In the genomic region with DNA sequence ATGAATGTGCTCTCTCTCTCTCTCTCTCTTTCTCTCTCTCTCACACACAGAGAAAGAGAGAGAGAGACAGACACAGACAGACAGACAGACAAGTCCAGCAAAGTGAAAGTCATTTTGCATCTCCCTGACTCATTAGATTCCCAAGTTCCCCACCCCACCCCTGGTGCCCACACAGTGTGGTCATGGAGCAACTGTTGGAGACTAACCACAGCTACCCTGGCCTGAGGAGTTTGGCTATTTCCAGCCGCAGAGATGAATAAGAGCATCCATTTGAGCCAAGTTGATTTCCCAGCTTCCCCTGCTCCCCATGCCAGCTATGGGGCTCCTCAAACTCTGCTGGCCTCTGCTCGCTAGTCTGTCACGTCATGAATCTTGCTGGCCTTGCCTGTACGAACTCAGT, we compare ENCODE assay signal across 28 mouse cellular contexts.
A peak's percentile ranks its signal among the peaks of the same experiment; 100 is the strongest.
DNase-seq lines count a peak whose midpoint lies in the region; ATAC-seq and TF ChIP-seq lines count a peak whose summit lies in the region.
"Had no signal": no experiment of that assay in that cellular context is flagged by ENCODE, and none has a peak within 500 bp of the region (broad histone marks: within the 10 kb centered on the region; RNA-seq: fewer than 3 reads in every experiment).

No protein-coding gene starts in this region.

- WGBS in liver, embryonic 11.5 days: 80% methylated on average over 4 of the region's 4 CpGs
- WGBS in liver, embryonic 12.5 days (ENCODE audit: insufficient replicate concordance): 76% methylated on average over 4 of the region's 4 CpGs
- 77% methylated on average over 4 of the region's 4 CpGs for WGBS in liver, postnatal 0 days (ENCODE audit: insufficient replicate concordance)

- dilution Hi-C loops in CH12.LX (cut with MboI; ENCODE audit: extremely low pct_ligation_motif_present, extremely low pct_unique_long_range_greater_than_20kb, low sequenced_read_pairs): no loop called here

- H3K9ac ChIP-seq in liver, embryonic 11.5 days (ENCODE audit: low read depth, low read length): 0 out of 2 replicates have a peak overlapping the region, but pooled peaks have one; percentile 0
- no peak overlapping the region for H3K9ac ChIP-seq in CH12.LX (ENCODE audit: insufficient read depth, low read depth)
- H3K9ac ChIP-seq in liver, embryonic 12.5 days: peak overlapping the region; percentile 84
- no peak overlapping the region for H3K9ac ChIP-seq in liver, postnatal 0 days (replicated peaks)
- H3K9ac ChIP-seq: heart, embryonic 15.5 days; hindbrain, embryonic 15.5 days; limb, embryonic 12.5 days; neural tube, embryonic 12.5 days had no signal

- H3K27me3 ChIP-seq in liver, embryonic 11.5 days (replicated peaks; ENCODE audit: control insufficient read depth, insufficient read depth, low read length): no peaks in the 10 kb centered on the region
- no peaks in the 10 kb centered on the region for H3K27me3 ChIP-seq in CH12.LX (replicated peaks)
- no peaks in the 10 kb centered on the region for H3K27me3 ChIP-seq in liver, embryonic 12.5 days (replicated peaks)
- no peaks in the 10 kb centered on the region for H3K27me3 ChIP-seq in liver, postnatal 0 days (ENCODE audit: insufficient read depth, low read length)
- H3K27me3 ChIP-seq: heart, embryonic 15.5 days; hindbrain, embryonic 15.5 days; limb, embryonic 12.5 days; neural tube, embryonic 12.5 days had no signal

- no peaks in the 10 kb centered on the region for H3K9me3 ChIP-seq in liver, embryonic 11.5 days (ENCODE audit: control insufficient read depth, low read length)
- no peaks in the 10 kb centered on the region for H3K9me3 ChIP-seq in CH12.LX (replicated peaks; ENCODE audit: low read length)
- H3K9me3 ChIP-seq in liver, embryonic 12.5 days (replicated peaks): no peaks in the 10 kb centered on the region
- no peaks in the 10 kb centered on the region for H3K9me3 ChIP-seq in liver, postnatal 0 days (ENCODE audit: low read length)
- H3K9me3 ChIP-seq: heart, embryonic 15.5 days; hindbrain, embryonic 15.5 days; limb, embryonic 12.5 days; neural tube, embryonic 12.5 days had no signal

- H3K4me3 ChIP-seq in liver, embryonic 11.5 days (ENCODE audit: low read depth, low read length): no peak overlapping the region
- no peak overlapping the region for H3K4me3 ChIP-seq in CH12.LX (replicated peaks in 1 of 3; ENCODE audit: low read depth in 2 of 3, low read length in 2 of 3, poor library complexity in 1 of 3)
- H3K4me3 ChIP-seq in liver, embryonic 12.5 days: no peak overlapping the region
- no peak overlapping the region for H3K4me3 ChIP-seq in liver, postnatal 0 days (ENCODE audit: low read depth, low read length)
- H3K4me3 ChIP-seq: heart, embryonic 15.5 days; hindbrain, embryonic 15.5 days; left cerebral cortex, adult 2 months; limb, embryonic 12.5 days; neural tube, embryonic 12.5 days had no signal

- H3K27ac ChIP-seq in liver, embryonic 11.5 days (ENCODE audit: low read depth, low read length): peak overlapping the region; percentile 26; the same call in 1 of the 2 replicates
- peak overlapping the region; percentile 70 for H3K27ac ChIP-seq in CH12.LX (ENCODE audit: insufficient read depth, low read depth)
- peak overlapping the region; percentile 100 for H3K27ac ChIP-seq in liver, embryonic 12.5 days
- peak overlapping the region; percentile 99; the same call in 1 of the 2 replicates for H3K27ac ChIP-seq in liver, postnatal 0 days (ENCODE audit: low read depth)
- H3K27ac ChIP-seq: heart, embryonic 15.5 days; hindbrain, embryonic 15.5 days; left cerebral cortex, adult 2 months; limb, embryonic 12.5 days; macrophage; neural tube, embryonic 12.5 days had no signal

- no peak for ATAC-seq in liver, embryonic 11.5 days (replicated peaks; ENCODE audit: low FRiP score)
- ATAC-seq in liver, embryonic 12.5 days: no peak
- ATAC-seq in liver, postnatal 0 days: no peak
- ATAC-seq: forebrain, embryonic 16.5 days; inflammation-experienced regulatory T-cells, adult 6 months; lung, postnatal 0 days; midbrain, embryonic 16.5 days had no signal

- no peak for TF ChIP-seq CTCF in CH12.LX (conservative IDR thresholded peaks at IDR 0.05 in 1 of 2, IDR thresholded peaks at IDR 0.05 in 1 of 2; ENCODE audit: low read depth in 2 of 2, low read length in 2 of 2)
- no peak for TF ChIP-seq CTCF in liver, postnatal 0 days (IDR thresholded peaks at IDR 0.05; ENCODE audit: low read depth)

- no peak for TF ChIP-seq POLR2A in CH12.LX (IDR thresholded peaks at IDR 0.05; ENCODE audit: low read depth, low read length)

- intact Hi-C loops in heart, postnatal 25 days (cut with DNase I): loop anchor here (5.0 kb wide), 1 partner anchor 92 kb away; a partner anchor contains a TSS

- H3K79me2 ChIP-seq in CH12.LX (replicated peaks; ENCODE audit: control insufficient read depth, extremely low read depth, insufficient read depth, poor library complexity, severe bottlenecking): peaks cover 2% of the 10 kb centered on the region

- no peak for DNase-seq in liver, embryonic 11.5 days (ENCODE audit: low spot score)
- DNase-seq in liver (no peak), CH12.LX (ENCODE audit: extremely low read depth) (no peak)
- no peak for DNase-seq in liver, postnatal 0 days
- DNase-seq in lung, postnatal 10 days: no peak
- DNase-seq in heart, postnatal 25 days (ENCODE audit: low spot score): no peak
- DNase-seq in adrenal gland, postnatal 36 days: no peak
- DNase-seq: adrenal gland, postnatal 25 days; heart, postnatal 36 days; kidney, adult 11 months; kidney, postnatal 14 days; lung, adult 18-20 months; right cerebral cortex, adult 18-20 months; spleen, adult 18-20 months; thymus, adult 2 months; thymus, postnatal 4 days had no signal

- H3K4me2 ChIP-seq in liver, embryonic 11.5 days: no peak overlapping the region
- H3K4me2 ChIP-seq in CH12.LX (ENCODE audit: insufficient read depth, low read depth, poor library complexity, severe bottlenecking): no peak overlapping the region
- no peak overlapping the region for H3K4me2 ChIP-seq in liver, embryonic 12.5 days
- H3K4me2 ChIP-seq in liver, postnatal 0 days (ENCODE audit: low read depth, low read length): no peak overlapping the region
- H3K4me2 ChIP-seq: heart, embryonic 15.5 days; hindbrain, embryonic 15.5 days; limb, embryonic 12.5 days; midbrain, embryonic 11.5 days; neural tube, embryonic 12.5 days had no signal

- peaks cover 16% of the 10 kb centered on the region; the same call in 1 of the 2 replicates for H3K36me3 ChIP-seq in liver, embryonic 11.5 days (ENCODE audit: control insufficient read depth, insufficient read depth, low read length)
- peaks cover 50 to 74% of the 10 kb centered on the region in 2 experiments for H3K36me3 ChIP-seq in CH12.LX (replicated peaks in 1 of 2; ENCODE audit: control insufficient read depth in 1 of 2, insufficient read depth in 1 of 2, low read length in 1 of 2)
- H3K36me3 ChIP-seq in liver, embryonic 12.5 days: peaks cover 62% of the 10 kb centered on the region
- peaks cover 10% of the 10 kb centered on the region for H3K36me3 ChIP-seq in liver, postnatal 0 days (replicated peaks; ENCODE audit: insufficient read depth, low read length)
- H3K36me3 ChIP-seq: heart, embryonic 15.5 days had no signal

- TF ChIP-seq RAD21 in CH12.LX (IDR thresholded peaks at IDR 0.05; ENCODE audit: low read depth, low read length): no peak

- in situ Hi-C loops in CH12.LX (cut with MboI; ENCODE audit: low pct_ligation_motif_present, low pct_unique_long_range_greater_than_20kb, low sequenced_read_pairs): no loop called here

- peaks cover 44% of the 10 kb centered on the region for H3K4me1 ChIP-seq in liver, embryonic 11.5 days (replicated peaks; ENCODE audit: control insufficient read depth, insufficient read depth, low read length)
- peaks cover 49 to 73% of the 10 kb centered on the region in 2 experiments for H3K4me1 ChIP-seq in CH12.LX (ENCODE audit: control insufficient read depth in 1 of 2, insufficient read depth in 2 of 2)
- H3K4me1 ChIP-seq in liver, embryonic 12.5 days: peaks cover 69% of the 10 kb centered on the region
- peaks cover 36% of the 10 kb centered on the region for H3K4me1 ChIP-seq in liver, postnatal 0 days (ENCODE audit: insufficient read depth)

- no peak for TF ChIP-seq EP300 in CH12.LX (IDR thresholded peaks at IDR 0.05; ENCODE audit: low read length)
- TF ChIP-seq EP300 in liver, postnatal 0 days (IDR thresholded peaks at IDR 0.05; ENCODE audit: low read depth): no peak

TF ChIP-seq in CH12.LX, 34 proteins besides CTCF, POLR2A, EP300 and RAD21:
- TF ChIP-seq PAX5 (IDR thresholded peaks at IDR 0.05; ENCODE audit: low read length) (no peak), ZC3H11A (IDR thresholded peaks at IDR 0.05; ENCODE audit: low read depth, low read length) (no peak), MEF2A (IDR thresholded peaks at IDR 0.05; ENCODE audit: borderline replicate concordance, low read depth, low read length) (no peak), POLR2AphosphoS2 (IDR thresholded peaks at IDR 0.05; ENCODE audit: low read depth, low read length) (no peak), UBTF (IDR thresholded peaks at IDR 0.05; ENCODE audit: low read depth, low read length) (no peak), MYC (IDR thresholded peaks at IDR 0.05; ENCODE audit: low read depth, low read length) (no peak), JUND (conservative IDR thresholded peaks at IDR 0.05; ENCODE audit: low read depth, low read length) (no peak), CHD1 (IDR thresholded peaks at IDR 0.05; ENCODE audit: low read depth, low read length) (no peak), BHLHE40 (IDR thresholded peaks at IDR 0.05; ENCODE audit: low read depth, low read length) (no peak), ZKSCAN1 (IDR thresholded peaks at IDR 0.05; ENCODE audit: borderline replicate concordance, low read depth, low read length) (no peak), MAX (IDR thresholded peaks at IDR 0.05; ENCODE audit: low read length) (no peak), KAT2A (IDR thresholded peaks at IDR 0.05; ENCODE audit: insufficient replicate concordance, low read length) (no peak), ZMIZ1 (IDR thresholded peaks at IDR 0.05; ENCODE audit: low read depth, low read length) (no peak), JUN (IDR thresholded peaks at IDR 0.05; ENCODE audit: insufficient read depth, low read depth, low read length) (no peak), MXI1 (IDR thresholded peaks at IDR 0.05; ENCODE audit: low read depth, low read length) (no peak), NRF1 (IDR thresholded peaks at IDR 0.05; ENCODE audit: low read depth, low read length) (no peak)

Comparison
In these comparisons a context has a peak if more than half of its experiments do, and no peak if none do; other contexts are left out.
1. H3K9ac ChIP-seq: peak in liver, embryonic 11.5 days (single experiment) and liver, embryonic 12.5 days (single experiment); none in CH12.LX (single experiment) and liver, postnatal 0 days (single experiment).
2. H3K27ac ChIP-seq: peak in every context shown above with its lines; median percentile 100 in liver, embryonic 12.5 days; 99 in liver, postnatal 0 days; 70 in CH12.LX; 26 in liver, embryonic 11.5 days.